Mouse (Mus musculus) ovary, postnatal 36 days (tissue): ENCODE data around the gene Ctnnbip1.

Experiments used
- DNase-seq: peaks from one replicate; pipeline ENCODE4 v3.0.0; 2022; ENCODE audit warnings: low spot score, mixed read lengths

Gene Ctnnbip1

GRCm38 (mm10) chr4:149517868-149518340 is at the start of gene Ctnnbip1:
Gene Ctnnbip1 (plus strand): TSS chr4:149518236.
- peak; percentile 98 for DNase-seq

DNA sequence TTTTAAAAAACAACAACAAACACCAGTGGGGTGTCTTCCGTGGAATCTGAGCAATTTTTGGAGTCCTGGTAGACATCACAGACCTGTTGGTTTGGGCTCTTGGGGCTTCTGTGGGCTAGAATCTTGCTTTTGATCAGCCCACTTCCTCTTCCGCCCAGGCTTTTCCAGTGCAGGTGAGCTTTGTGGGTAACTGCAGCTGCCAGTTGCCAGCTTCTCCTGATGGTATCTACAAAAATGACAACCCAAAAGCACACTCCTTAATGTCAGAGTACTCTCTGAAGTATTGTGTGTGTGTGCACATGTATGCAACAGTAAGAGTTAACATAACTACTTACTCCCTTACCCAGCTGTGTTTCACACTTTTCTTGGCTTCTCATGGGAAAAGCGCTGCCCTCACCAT is 48.5 kb upstream of the Ctnnbip1 start:
- no peak for DNase-seq

DNA sequence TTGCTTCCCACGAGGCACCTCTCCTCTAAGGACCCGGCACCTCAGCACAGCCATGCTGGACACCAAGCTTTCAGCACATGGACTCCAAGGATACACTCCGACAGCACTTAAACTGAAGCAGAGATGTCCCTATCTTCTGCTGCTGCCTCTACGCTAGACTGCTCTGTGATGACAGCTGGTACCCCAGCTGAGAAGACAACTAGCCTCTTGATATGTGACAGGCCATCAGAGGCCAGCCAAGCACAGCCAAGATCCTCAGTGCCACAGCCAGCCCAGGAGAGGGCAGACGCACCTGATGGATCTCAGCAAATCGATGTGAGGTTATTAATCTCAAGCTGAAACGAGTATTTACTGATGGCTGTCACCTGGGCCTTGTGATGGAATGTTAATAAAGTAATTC is 42.9 kb upstream of the Ctnnbip1 start:
- no peak for DNase-seq

GRCm38 (mm10) chr4:149477078-149477477 is 41.0 kb upstream of the Ctnnbip1 start, which contains the start of gene Tmem274:
Gene Tmem274 (plus strand): TSS chr4:149477378.
- no peak for DNase-seq

DNA sequence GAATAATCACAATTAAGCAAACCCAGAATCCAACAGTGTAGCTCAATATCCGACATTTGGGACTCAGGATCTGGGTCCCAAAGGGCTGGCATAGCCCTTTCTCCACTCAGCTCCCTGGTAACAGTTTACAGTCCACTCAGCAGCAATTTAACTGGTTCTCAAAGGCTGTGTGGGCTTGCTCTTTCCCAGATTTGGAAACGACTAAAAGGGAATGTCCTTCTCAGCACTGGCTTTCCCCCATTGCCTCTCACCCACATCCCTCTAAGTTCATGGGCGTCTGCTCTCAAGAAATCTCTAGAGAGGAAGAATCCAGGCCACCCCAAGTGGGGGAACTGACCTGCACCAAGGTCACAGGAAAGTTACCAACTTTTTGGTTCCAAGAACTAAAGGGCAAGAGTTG is 33.5 kb upstream of the Ctnnbip1 start:
- DNase-seq, result no peak

GRCm38 (mm10) chr4:149485053-149485824 is 32.8 kb upstream of the Ctnnbip1 start, which contains the start of the genes Nmnat1 and Lzic:
Gene Nmnat1 (minus strand): TSS chr4:149485202.
Gene Lzic (plus strand): TSS chr4:149485229.
- DNase-seq, result peak; percentile 93

- no peak for DNase-seq
Measured at GRCm38 (mm10) chr4:149485825-149486206, 32.2 kb upstream of the Ctnnbip1 start.

DNA sequence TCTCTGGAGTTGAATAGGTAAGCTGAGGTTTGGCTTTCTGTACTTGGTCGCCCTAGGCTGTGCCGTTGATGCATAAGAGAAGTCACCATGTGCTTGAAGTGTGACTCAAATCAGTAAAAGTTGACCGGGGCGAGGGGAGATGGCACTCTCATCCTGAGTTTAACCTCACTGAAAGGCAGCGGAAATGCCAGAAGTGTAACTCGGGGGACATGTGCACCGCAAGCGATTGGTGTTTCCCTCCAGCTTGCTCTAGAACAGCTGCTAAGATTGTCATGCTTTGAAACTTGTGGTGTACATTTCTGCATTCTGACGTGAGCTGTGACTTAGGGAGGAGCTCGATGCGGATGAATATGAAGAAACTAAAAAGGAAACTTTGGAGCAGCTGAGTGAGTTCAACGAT is 30.3 kb upstream of the Ctnnbip1 start:
- no peak for DNase-seq

GRCm38 (mm10) chr4:149489415-149490240 is 28.4 kb upstream of the Ctnnbip1 start:
- DNase-seq, result no peak

- DNase-seq, result no peak
Measured at GRCm38 (mm10) chr4:149491151-149491550, 26.9 kb upstream of the Ctnnbip1 start.

- DNase-seq, result no peak
Measured at GRCm38 (mm10) chr4:149496612-149497011, 21.4 kb upstream of the Ctnnbip1 start.

DNA sequence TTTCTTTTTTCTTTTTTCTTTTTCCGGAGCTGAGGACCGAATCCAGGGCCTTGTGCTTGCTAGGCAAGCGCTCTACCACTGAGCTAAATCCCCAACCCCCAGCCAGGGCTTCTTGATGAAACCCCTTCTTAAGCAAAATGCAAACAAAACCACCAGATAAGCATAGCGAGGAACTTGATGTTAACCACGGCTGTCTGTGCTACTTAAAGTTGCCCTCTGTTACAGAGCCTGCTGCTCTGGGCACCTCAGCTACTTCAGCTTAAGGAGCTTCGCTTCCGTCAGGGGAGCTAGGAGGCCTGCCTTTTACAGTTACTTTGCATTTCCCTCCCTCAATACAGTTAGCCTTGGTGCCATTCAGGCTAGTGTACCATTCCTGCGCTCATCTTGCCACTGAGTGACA is 19.1 kb upstream of the Ctnnbip1 start:
- DNase-seq, result no peak

- no peak for DNase-seq
Measured at GRCm38 (mm10) chr4:149499790-149500189, 18.2 kb upstream of the Ctnnbip1 start.

DNA sequence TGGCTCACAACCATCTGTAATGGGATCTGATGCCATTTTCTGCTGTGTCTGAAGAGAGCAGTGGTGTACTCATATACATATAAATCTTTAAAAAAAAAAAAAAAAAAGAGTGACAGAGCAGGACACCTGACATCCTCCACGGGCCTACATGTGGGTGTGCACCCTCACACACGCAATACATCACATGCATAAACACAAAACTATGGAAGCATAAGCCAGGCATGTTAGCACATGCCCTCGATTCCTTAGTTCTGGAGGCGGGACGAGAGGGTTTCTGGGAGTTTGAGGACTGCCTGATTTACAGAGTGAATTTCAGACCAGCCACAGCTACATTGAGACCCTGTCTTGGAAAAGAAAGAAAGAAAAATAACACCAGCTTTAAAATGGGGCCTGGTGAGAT is 13.7 kb upstream of the Ctnnbip1 start:
- no peak for DNase-seq

DNA sequence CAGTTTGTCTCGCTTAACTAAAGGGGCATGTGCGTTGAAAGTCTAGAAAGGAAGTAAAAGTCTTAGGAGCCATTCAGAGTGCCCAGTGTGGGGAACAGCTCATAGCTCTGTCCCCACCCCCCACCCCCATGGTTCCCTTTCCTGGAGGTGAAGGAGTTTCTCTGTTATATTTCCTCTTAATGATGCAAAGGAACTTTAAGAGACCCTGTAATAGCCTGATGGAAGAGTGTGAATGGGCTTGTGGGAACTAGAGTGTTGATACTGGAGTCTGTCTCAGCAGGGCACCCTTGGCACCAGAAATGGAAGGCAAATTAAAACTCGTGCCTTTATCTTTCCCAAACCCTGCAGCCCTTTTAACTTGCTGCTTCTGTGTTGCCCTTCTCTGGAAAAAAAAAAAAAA is 13.2 kb upstream of the Ctnnbip1 start:
- no peak for DNase-seq

GRCm38 (mm10) chr4:149505261-149505967 is 12.6 kb upstream of the Ctnnbip1 start:
- no peak for DNase-seq

DNA sequence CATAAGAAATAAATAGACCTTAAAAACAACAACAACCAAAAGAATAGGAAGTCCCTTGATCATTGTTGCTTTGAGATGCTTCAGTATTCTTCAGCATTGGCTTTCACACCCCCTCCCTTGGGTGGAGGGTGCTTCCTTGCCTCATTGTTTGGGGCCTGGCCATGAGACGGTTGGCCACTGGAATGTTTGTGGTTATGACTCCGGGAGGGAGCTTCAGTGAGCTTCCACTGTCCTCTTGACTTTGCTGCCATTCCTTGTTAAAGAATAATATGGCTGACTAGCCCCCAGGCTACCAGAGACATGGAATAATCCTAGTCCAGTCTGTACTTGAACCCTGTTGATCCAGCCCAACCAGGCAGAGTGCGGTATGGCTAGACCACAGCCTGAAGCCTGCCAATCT is 11.1 kb upstream of the Ctnnbip1 start:
- DNase-seq, result no peak

DNA sequence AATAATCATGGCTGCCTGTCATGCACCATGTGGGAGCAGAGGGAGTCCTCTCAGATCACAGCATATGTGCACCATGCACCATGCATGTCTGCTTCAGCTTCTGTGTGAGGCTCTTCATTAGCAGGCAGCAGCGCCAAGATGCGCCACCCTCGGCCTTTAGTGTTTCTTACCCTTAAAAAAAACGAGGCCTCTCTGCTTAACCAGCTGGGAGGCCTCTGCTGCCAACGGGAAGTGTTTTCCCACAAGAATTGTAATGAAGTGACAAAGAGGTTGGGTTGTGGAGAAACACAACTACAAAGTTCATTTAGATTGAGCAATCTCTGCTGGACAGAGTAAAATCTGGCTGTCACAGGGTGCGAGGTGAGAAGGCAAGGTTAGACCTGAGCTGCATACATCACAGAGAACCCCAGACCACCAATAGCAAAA is 6.8 kb upstream of the Ctnnbip1 start:
- no peak for DNase-seq

GRCm38 (mm10) chr4:149512072-149512471 is 6.0 kb upstream of the Ctnnbip1 start:
- DNase-seq, result no peak

GRCm38 (mm10) chr4:149515706-149516105 is 2.3 kb upstream of the Ctnnbip1 start:
- DNase-seq, result no peak

DNA sequence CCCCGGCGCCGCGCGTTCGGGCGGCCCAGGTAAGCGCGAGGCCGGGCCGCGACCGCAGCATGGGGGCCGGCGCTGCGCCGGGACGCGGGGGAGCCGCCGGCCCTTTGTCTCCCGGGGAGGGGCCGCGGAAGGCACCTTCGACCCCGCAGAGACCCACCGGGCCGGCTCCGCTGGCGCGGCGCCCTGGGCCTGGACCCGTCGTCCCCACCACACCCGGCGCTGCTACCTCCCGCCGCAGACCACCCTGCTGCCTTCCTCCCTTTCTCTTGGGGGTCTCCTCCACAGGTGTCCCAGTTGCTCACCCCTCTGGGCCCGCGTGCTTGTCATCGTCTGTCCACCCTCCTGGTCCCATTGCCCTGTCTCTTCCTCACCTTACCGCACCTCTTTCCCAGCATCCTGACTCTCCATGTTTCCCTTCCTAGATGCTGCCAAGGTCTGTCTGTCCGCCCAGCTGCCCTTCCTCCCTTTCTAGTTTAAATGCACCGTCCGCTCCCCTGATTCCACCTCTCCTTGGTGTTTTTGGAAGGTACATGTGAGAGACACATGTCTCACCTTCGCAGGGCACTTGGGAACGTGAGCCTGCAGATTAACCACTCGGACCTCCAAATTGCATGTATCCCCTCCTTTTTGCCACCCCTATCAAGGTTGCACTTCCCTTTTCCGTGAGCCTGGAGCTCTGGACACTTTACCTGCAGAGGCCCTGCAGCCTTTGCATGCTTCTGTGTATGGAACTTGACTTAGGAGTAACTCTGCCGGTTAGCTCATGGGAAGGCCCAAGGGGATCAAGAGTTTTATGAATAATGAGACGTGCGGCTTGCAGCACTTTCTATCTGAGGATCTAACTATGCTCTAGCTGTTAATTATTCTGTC is 550 bp downstream of the Ctnnbip1 start:
- DNase-seq, result no peak
